Mouse (Mus musculus): ENCODE measurements around the gene Ctss.

DNA sequence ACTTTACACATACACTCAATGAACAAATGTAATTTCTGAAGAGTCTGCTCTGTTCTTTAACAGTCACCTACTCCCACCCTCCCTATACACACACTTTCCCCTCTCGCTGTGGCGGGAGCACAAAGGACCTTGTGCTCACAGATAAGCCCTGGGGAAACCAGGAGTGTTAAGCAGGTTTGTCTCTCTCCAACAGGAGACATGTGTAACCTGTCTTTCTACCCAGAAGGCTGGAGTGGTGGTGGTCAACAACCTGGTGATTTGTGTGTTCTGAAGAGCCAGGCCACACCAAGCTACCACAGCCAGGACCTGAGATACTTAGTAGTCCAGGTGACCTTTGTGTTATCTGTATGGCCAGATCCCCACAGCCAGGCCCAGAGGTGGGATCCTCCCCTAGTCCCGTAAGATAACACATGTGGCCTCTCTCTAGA, 10.0 kb upstream of the Ctss start:
- TF ChIP-seq CTCF (conservative IDR thresholded peaks at IDR 0.05; ENCODE audit: low read length) (no peak), POU5F1 (IDR thresholded peaks at IDR 0.05; ENCODE audit: borderline replicate concordance, low read length) (no peak), NANOG (IDR thresholded peaks at IDR 0.05; ENCODE audit: borderline replicate concordance, low read length) (no peak)

Measured in E14TG2a.4 (cell line).